Mouse (Mus musculus) adrenal gland, postnatal 4 days (tissue): Measurements from ENCODE around the gene Lnpep. TPM values are rescaled to one million over a fixed set of nuclear protein-coding genes. Genes with fewer than 3 reads are reported as not detected.
"Not testable (repeated sequence)": the region's sequence is repeated elsewhere in the genome, so short reads cannot be mapped to it uniquely, and the experiment has no call there.

ENCODE experiments used
- DNase-seq, 2 experiments: peaks; one replicate each; pipeline ENCODE4 v3.0.0; 2021 to 2022; ENCODE audit warnings: low spot score in 2 of 2, mixed read lengths in 2 of 2
- long read RNA-seq, 2 experiments: library from polyadenylated mRNA; stranded (forward); transcript quantifications; one replicate each; pipeline ENCODE4 v2.0.0; 2021
- total RNA-seq, 2 experiments: library from RNA; stranded (reverse); gene quantifications; 2 replicates each; pipeline ENCODE4 v1.2.3; 2021

The Lnpep gene
- 100 to 1,000 TPM; 113 to 129 TPM for total RNA-seq
- long read RNA-seq, experiment 1, partial matches to known transcripts = 0 of 4 reads
- long read RNA-seq, experiment 1, other reads (novel, unspliced or antisense) = 4 of 4 reads
- long read RNA-seq, experiment 2, full-length matches to known transcripts = 5 of 22 reads
- long read RNA-seq, experiment 2, partial matches to known transcripts = 5 of 22 reads
- long read RNA-seq, experiment 2, other reads (novel, unspliced or antisense) = 12 of 22 reads

DNA sequence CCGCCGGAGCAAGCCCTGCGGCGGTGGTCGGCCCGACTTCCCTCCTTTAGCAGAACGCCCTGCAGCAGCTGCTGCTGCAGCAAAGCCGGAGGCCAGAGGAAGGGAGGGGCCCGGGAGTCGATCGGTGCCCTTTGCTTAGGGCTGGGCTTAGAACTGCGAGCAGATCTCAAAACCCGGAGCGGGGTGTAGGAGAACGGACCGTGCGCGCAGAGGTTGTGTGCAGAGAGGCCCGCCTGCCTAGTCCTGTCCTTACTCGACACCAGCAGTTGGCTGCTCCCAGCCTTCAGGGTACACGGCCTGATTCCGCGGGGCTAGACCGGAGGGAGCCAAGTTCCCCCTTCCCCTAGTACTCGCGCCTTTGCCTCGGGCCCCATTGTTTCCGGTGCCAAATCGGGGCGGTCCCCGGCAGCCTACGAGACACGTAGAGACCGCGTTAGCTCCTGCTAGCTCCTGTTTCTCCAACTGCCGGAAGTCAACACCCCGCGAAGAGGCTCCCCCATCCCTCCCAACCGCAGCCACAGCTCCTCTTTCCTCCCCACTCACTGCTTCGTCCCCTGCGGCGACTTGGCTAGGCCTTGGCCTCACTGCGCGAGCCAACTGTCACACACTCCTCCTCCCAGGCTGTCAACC is at the start of gene Lnpep:
Lnpep (minus strand) TSS at position 94 of the 630 bp plus-strand sequence.
- DNase-seq = peak; percentile 74 to 81

DNA sequence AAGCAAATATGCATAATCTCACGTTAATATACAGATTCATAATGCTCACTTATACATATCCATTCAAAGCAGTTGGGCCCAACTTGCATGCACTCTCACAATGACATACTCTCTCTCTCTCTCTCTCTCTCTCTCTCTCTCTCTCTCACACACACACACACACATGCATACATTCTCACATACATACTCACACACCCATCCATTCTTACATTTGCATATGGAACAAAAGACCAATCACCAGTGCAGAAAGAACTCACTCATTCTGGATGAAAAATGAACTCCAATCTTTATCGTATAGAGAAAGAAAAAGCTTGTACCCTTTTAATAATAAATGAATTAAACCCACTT is 31.0 kb upstream of the Lnpep start:
- DNase-seq = no peak

DNA sequence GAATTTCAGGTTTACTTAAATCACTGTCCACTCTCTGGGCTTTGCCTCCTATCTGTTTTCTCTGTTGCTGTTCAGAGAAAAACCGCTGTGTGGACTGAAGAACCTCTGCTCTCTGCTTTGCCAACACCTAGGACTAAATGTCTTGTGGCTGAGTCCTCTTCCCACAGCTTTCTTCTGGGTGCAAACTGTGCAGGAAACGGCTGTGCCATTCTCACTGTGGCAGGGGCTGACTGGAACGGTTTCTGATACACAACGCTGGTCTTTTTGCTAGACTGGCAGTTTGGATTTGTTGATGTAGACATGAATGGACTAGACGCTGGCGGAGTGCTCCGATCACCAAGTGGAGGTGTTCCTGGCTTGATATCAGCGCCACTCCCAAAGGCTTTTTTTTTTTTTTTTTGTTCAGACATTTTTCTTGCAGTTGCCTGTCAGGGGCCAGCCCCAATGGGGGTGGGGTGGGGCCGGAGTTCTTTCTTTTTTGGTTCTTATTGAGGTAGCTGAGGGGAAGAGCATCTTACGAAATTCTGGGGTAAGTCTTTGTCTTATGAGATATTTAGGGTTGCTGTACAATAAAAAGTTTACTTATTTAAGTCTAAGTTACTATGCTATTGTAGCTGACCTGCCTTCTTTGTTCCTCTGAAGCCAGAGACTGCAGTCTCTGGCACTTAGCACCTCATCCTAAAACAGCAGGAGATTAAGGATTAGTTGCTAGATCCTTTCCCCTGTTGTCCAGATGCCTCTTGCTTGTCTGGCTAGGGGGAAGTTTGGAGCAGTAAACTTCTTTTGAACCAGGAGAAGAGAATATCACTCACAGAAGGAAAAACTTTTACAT is 30.4 kb upstream of the Lnpep start:
- DNase-seq = no peak

DNA sequence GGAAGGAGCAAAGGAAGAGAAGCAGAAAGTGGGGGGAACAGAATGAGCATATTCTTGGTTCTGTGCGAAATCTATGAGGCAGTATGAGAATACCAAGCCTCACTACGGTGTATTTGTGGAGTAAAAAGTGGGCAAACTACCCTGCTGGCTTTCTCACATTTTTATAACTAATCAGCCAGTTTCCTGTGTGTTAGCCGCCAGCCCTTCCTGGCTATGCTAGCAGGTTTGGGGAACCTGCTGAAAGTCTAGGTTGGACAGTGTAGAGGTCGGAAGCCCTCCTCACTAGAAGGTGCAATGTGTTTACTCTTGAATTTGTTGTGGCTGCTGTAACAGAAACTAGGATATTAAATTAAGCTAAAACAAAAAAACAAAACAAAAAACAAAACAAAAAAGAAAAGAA is 27.7 kb upstream of the Lnpep start:
- no peak for DNase-seq

DNA sequence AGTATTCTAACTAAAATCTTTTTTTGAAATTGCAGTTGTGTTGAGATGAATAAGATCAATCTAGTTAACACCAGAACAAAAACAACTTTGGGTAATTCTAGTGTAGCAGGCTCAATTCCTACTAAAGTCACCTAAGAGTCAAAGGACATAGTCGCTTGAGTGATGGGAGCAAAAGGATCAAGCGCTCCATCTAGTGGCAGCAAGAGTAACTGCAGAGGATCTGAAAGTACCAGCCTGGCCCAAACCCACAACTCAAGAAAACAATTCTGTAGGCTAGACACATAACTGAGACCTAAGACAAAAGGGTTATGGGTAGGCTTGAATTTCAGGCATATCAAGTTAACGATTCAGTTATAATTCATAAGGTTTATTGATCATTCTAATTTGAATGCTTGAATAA is 20.9 kb upstream of the Lnpep start:
- no peak for DNase-seq

DNA sequence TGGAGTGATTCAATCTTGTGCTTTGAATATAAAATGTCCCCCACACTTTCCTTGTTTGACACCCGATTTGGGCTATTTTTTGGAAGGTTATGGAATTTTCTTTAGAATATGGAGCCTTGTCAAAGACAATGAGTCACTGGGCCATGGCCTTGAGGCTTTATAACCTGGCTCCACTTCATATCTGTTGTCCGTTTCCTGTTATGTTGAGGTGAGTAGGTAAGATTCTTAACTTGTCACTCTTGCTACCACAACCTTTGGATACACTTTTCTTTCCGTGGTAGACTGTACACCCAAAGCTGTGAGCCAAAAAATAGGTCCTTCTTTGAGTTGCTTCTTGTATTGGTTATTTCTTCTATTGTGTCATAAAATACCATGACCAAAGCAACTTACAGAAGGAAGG is 12.5 kb upstream of the Lnpep start:
- DNase-seq = no peak

DNA sequence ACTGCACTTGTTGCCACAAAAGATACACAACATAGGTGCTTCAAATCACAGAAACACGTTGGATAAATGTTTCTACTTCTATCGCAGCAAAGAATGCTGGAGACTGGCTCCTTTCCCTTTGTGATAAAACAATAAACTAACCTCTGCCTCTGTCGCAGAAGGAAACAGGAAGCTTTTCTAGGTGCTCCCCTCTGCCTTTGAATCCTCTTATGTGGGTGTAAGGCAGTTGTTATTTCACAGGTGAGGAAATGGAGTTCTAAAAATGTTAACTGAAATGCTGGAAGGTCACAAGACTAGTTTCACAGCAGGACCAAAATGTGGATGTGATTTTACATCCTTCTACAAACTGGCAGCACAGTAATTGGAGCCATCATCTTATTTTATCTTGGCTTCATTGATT is 11.3 kb upstream of the Lnpep start:
- DNase-seq = no peak

DNA sequence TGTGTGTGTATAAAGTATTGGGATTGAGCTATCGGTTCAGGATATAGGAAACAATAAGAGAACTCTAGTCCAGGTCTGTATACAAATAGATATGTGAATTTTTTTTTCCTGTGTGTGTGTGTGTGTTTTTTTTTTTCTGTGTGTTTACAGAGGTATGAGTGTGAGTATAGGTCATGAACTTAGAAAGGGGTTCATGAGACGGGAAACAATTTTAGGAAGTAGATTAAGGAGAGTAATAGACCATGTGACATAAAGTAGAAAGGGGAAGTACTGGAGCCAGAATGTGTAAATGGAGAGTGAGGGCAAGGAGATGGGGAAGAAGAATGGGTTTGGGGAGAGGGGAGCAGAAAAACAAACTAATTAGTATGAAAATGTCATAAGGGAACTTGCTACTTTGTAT is 9.2 kb upstream of the Lnpep start:
- no peak for DNase-seq

DNA sequence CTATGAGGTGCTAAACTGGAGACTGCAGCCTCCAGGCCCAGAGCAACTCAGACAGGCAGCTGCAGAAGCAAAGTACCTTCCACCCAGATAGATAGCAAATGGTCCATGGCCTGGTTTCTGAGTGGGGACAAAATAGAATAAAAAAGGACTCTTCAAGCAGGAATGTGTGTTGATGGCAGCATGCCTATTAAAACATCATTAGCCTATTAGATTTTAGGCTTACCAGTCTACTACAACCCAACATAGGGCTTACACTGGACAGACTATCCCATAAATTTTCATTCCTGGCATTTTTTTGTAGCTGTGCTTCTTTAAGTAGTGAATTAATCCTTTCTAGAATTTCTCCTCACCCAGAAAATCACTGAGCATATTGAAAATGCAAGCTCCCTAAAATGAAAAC is 7.1 kb upstream of the Lnpep start:
- no peak for DNase-seq

DNA sequence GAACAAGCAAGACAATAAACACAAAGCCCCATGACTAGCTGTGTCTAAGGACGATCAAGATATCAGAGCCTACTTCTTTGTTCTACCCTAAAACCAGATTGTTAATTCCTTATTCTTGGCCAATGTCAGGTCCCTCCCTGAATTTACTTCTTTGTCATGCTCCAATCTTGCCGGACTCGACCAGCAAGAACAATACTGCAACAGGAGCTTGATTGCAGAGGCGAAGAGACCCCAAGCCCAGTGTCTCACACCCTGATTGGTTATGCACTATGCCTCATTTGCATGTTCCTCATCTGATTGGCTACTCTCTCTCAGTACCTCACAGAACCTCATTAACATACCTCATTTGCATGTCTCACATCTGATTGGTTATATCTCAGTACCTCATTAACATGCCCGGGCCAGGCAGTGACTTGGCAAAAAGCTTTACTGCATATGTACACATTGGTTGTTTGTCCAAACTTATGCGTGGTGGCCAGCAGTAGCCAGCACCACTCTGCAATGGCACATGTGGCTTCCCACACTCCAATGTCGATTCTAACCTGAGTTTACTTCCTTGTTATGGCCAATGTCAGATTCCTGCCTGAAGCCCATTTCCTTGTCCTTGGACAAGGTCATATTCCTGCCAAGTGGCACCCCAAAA is 3.5 kb upstream of the Lnpep start:
- DNase-seq = not testable (repeated sequence)

DNA sequence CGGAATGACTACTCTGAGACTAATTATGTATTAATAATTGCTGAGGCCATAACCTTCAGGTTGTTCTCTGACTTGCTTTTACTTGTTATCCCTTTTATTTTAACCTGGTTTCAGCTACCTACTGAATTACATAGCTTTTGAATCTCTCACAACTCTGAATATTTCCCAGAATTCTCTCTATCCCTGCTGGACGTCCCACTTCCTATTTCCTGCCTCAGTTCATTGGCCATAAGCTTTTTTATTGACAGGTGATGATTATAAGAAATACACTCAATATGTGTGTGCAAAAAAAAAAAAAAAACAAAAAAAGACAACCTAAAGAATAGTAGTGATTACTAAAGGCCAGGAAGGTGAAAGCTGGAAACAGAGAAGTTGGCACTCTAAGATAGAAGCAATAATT is 2.7 kb upstream of the Lnpep start:
- DNase-seq = no peak

DNA sequence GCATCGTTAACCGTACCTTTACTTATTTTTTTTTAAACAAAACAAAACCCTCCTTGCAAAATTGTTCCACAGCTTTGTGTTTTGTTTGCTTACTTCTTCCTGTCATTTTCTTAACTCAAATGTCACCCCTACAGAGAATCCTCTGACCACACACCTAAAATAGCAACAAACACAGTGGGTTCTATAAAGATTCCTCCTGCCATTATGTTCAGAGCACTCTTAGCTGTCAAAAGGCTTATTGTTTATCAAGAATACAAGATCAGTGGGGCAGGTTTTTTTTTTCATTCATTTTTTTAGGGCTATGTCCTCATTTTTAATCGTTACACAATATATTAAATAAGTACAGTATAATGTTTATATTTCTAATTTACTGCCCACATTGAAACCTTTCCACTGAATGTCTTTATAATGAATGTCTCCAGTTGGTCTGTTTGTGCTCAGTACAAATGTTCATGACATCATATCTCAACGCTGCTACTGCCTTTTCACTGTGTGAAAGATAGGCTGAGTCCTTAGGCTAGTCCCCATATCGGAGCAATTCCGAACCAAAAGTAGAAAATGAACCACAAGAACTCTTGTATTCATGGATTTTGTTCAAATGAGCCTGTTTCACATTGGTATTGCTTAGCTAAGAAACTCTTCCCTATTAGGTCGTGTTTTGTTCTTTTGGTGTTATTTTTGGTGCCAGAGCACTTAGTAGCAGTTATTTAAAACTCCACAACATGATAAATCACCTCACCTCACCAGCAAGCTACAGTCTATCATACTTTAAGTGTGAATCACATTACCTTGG is 1.2 kb upstream of the Lnpep start:
- no peak for DNase-seq

DNA sequence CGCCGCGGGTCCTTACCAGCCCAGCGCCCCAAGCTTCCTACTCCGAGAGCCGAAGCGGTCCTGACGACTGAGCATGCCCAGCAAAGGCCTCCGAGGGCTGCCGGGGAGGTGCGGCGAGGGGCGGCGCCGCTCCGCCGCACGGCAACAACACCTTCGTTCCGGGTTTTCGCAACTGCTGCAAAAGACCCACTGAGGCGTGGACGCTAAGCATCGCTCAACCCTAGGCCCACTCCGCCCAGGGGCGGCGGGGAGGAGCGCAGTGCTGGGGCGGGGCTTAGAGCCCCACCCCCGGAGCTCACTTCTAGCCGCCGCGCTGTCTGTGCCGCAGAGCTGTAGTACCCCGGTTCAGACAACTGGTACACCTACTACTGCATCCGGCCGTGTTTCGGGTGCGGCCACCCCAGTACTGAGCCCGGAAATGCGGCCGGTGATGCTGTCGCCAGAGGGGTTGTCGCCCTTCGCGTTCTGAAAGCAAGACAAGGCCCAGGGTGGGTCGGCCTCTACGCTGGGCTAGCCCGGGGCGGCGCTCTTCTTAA is 361 bp downstream of the Lnpep start:
- DNase-seq = peak; percentile 87 to 91

DNA sequence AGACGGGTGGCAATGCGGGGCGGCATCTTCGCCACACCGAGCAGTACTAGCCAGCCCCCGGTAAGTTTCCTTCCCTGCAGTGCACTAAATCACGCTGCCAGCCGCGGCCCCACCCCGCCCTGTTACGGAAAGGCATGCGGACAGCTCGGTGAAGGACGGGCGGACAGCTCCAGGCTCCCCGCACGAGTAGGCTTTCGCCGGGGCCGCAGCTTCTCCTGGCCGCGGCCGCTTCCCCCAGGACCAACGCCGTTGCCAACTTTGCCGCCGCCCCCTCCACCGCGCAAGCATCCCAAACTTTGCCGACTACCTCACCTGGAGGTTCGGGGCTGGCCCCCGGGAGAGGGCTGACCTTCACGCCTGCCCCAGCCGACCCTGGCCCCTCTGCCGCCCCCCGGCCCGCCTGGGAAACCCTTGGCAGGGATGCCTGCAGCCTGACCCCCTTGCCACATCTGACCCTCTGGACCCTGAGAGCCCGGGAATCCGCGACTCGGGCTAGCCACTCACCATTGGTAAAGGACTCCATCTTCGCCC is 895 bp downstream of the Lnpep start:
- peak; percentile 30 to 44 for DNase-seq

DNA sequence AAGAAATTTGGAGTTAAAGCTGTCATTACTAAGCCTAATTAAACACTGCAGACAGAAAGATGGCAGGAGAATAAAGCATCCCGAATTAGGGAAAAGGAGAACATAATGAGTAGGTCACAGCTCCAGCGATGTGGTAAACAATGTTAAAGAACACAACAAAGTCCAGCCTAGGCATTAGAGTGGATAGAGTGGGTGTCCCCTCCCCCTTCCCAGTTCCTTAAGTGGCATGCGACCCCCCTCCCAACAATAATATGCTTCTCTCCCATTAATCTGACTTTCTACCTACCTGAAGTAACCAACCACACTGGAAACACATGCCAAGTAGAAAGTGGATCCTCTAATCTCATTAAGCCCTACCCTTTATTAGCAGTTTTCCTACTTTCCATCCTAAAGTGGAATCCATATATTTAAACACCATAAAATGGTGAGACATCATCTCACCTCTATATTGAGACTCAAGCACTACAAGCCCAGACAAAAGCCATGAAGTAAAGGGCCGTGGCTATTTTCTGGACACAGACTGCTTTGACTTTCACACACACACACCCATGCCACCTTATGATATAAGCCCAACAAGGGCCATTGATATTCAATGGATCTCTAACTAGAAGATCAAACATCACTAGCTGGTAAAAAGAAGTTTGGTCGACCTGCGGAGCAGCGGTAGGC is 1.5 kb downstream of the Lnpep start:
- DNase-seq = no peak

DNA sequence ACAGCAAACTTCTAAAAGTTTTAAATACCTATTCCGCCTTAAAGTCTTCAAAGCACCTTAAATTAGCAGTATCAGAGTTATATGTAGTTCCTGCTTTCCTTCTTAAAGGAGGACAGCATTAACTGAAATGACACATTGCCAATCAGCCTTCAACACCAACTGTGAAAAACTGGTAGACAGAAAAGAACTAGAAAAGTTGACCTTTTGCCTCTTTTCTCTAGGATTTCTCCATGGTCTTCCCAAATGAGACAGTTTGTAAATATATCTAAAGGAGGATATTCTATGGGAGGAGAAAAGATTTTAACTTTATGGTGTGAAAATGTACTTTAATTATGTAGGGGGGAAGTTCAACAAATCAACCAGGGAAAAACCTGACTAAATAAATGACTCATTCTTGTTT is 2.3 kb downstream of the Lnpep start:
- no peak for DNase-seq

DNA sequence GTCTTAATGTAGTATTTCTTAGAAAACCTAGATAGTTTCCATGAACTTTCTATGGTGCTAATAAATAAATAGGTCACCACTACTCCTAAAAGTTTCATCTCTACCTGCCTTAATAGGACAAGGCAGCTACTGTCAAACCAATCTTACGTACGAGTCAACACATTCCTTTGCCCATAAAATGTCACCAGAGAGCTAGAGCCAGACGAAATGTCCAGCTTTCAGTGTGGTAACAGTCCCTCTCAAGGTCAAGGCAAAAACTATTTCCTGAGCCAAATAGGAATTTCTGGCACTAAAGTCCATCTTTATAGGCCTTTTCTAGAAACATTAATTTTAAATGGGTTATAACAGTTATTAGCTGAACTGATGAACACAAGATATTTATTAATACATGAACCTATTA is 3.3 kb downstream of the Lnpep start:
- DNase-seq = no peak

DNA sequence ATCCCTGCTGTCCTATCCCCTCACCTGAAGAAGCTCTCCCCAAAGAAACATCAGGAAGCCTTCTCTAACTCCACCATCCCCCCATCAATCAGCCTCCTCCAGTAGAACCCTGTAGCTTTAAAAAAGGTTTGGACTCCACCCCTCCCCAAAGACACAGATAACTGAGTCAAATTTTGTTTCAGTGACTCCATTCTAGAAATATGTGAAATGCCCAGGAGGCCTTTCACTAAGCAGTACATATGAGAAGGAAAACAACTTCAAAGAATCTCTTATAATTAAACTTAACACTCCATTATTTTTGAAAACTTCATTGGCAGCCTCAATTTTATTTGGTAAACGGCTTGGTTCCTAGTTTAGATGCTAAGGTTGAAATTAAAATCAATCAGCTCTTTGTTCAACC is 6.4 kb downstream of the Lnpep start:
- DNase-seq = no peak

DNA sequence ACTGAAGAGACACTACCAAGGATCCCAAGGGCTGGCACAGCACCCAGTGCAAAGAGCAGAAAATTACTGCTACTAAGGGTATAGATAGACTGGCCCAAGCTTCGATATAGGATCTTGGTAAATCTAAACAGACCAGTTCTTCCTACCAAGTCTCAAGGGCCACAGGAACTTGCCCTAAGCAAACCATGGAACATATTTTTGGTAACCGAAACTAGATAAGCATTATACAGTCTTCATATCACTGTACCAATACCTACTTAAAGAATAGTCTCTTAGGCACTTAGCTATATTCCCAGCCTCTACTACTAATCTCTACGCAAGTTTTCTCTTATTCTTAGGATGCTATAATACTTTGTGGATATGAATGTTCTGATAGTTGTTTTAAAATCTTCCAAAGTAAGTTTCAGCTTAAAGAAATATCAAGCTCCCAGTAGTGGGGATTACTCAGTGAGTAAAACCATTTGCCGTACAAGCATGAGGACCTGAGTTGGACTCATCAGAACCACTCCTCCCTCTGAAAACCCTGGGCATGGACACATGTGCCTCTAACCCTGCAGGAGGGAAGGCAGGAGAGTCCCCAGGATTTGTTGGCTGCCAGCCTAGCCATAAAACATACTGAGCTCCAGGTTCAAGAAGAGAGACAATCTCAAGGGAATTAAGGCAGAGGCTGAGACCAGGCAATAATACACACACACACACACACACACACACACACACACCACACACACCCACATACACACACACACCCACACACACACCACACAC is 7.2 kb downstream of the Lnpep start:
- no peak for DNase-seq
